Mouse (Mus musculus): Measurements from ENCODE around the gene Akap13.

DNA sequence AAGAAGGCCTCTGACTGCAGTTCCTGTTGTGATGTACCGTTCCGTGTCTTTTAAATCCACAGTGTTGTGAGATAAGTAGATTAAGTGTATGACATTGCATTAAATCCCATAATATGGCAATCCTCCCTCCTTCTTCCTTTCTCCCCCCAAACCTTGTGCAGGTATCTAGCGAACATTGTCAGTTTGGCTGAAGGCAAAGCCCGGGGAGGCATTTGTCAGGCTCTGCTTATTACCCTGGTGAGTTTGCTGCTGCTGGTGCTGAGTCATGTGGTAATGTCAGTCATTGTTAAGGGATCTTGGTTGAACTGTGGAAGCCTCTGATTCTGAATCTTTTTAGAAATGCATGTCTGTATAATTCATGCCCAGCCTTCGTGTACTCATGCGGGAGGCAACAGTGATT lies 60.1 kb downstream of the Akap13 start:
- no peak for TF ChIP-seq CTCF (IDR thresholded peaks at IDR 0.05; ENCODE audit: borderline replicate concordance, insufficient read depth, low read depth, low read length)
- no peak for TF ChIP-seq POLR2A (IDR thresholded peaks at IDR 0.05; ENCODE audit: borderline replicate concordance, insufficient read depth, low read length)

Data from cerebellum, adult 2 months (tissue).